Mouse (Mus musculus) heart, embryonic 11.5 days (tissue): ENCODE measurements at regions not wholly inside any gene's neighbourhood (a gene's known extent, or its start where the extent isn't known, plus 50 kb on each side); places are given as distances from the start of the nearest gene placed in this dataset.

ENCODE experiments used
- ATAC-seq: fragments of 200-750 bp; cut with Nextera tagmentation; replicated peaks from 2 replicates; pipeline ENCODE4 v1.8.0; 2017; ENCODE audit warnings: moderate library complexity; ENCODE audit not compliant: insufficient number of reproducible peaks, low FRiP score, low TSS enrichment
- H3K27ac ChIP-seq: fragments of 300-500 bp; sonication (generic); 2 replicates; pipeline ENCODE4 v1.5.1; 2014; ENCODE audit warnings: mild to moderate bottlenecking, low read depth, low read length
- H3K27me3 ChIP-seq: fragments of 300-500 bp; sonication (generic); 2 replicates; pipeline ENCODE4 v1.6.1; 2014; ENCODE audit warnings: mild to moderate bottlenecking, low read length, mixed read lengths; ENCODE audit not compliant: control insufficient read depth, insufficient read depth
- H3K36me3 ChIP-seq: fragments of 300-500 bp; sonication (generic); 2 replicates; pipeline ENCODE4 v1.6.1; 2014; ENCODE audit warnings: mild to moderate bottlenecking, low read length, moderate library complexity, mixed read lengths; ENCODE audit not compliant: control insufficient read depth, insufficient read depth
- H3K4me1 ChIP-seq: fragments of 300-500 bp; sonication (generic); 2 replicates; pipeline ENCODE4 v1.6.1; 2014; ENCODE audit warnings: low read length; ENCODE audit not compliant: control insufficient read depth, insufficient read depth
- H3K4me2 ChIP-seq: fragments of 300-500 bp; sonication (generic); 2 replicates; pipeline ENCODE4 v1.6.1; 2014; ENCODE audit warnings: mild to moderate bottlenecking, moderate library complexity
- H3K4me3 ChIP-seq: fragments of 300-500 bp; sonication (generic); 2 replicates; pipeline ENCODE4 v1.5.1; 2014; ENCODE audit warnings: low read depth, low read length
- H3K9ac ChIP-seq: fragments of 300-500 bp; sonication (generic); 2 replicates; pipeline ENCODE4 v1.6.1; 2014; ENCODE audit warnings: mild to moderate bottlenecking, low read depth, low read length, moderate library complexity
- H3K9me3 ChIP-seq: fragments of 300-500 bp; sonication (generic); replicated peaks from 2 replicates; pipeline ENCODE4 v1.6.1; 2016; ENCODE audit warnings: low read length; ENCODE audit not compliant: control insufficient read depth
- WGBS: fragments of 180-500 bp; shearing (Covaris S2); extraction: QIAGEN DNeasy Blood & Tissue Kit; methylation state at CpG from one replicate; pipeline ENCODE4 v1.1.7; 2014; ENCODE audit not compliant: insufficient replicate concordance; 5-methylcytosine and 5-hydroxymethylcytosine counted together

DNA sequence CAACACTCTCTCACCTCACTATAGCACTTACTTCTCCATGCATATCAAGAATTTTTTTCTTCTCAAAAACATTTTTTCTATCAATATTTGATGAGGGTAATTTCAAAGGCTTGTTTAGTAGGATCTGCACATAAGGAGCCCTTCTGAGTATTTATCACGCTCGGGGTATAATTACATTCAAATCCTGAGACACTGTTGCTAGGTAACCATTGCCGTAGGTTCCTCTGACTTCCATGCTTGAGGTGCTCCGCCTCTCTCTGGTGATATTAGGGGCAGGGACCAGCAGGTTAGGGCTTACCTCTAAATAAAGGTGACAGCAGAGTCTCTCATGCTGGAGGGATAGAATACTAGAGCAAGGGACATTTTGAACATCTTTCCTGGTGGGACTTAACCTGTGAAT, 54.4 kb upstream of the 9630041A04Rik start:
- Histone ChIP-seq H3K27me3 (no peaks in the 10 kb centered on the region), H3K4me1 (no peaks in the 10 kb centered on the region)

GRCm38 (mm10) chr9:101796718-101797117, 64.9 kb upstream of the 9630041A04Rik start:
- no peaks in the 10 kb centered on the region for H3K36me3 ChIP-seq
- no peak overlapping the region for H3K4me2 ChIP-seq
- H3K27me3 ChIP-seq: no peaks in the 10 kb centered on the region
- no peak overlapping the region for H3K27ac ChIP-seq
- no peak overlapping the region for H3K9ac ChIP-seq
- WGBS: 50% methylated on average over 1 of the region's 1 CpGs
- no peaks in the 10 kb centered on the region for H3K4me1 ChIP-seq
- H3K9me3 ChIP-seq: no peaks in the 10 kb centered on the region
- H3K4me3 ChIP-seq: no peak overlapping the region
- ATAC-seq: no peak

More for the DNA sequence above, 54.4 kb upstream of the 9630041A04Rik start:
- Histone ChIP-seq H3K4me3 (no peak overlapping the region), H3K9ac (no peak overlapping the region), H3K36me3 (no peaks in the 10 kb centered on the region), H3K9me3 (no peaks in the 10 kb centered on the region), H3K4me2 (no peak overlapping the region), H3K27ac (no peak overlapping the region)
- WGBS: 68% methylated on average over 4 of the region's 4 CpGs
- ATAC-seq: no peak

- Histone ChIP-seq H3K9me3 (no peaks in the 10 kb centered on the region), H3K4me1 (no peaks in the 10 kb centered on the region), H3K4me2 (no peak overlapping the region), H3K36me3 (no peaks in the 10 kb centered on the region), H3K27me3 (no peaks in the 10 kb centered on the region), H3K4me3 (no peak overlapping the region), H3K9ac (no peak overlapping the region), H3K27ac (no peak overlapping the region)
- ATAC-seq: no peak
- 58% methylated on average over 4 of the region's 4 CpGs for WGBS
These were observed 65.6 kb upstream of the 9630041A04Rik start for GRCm38 (mm10) chr9:101796063-101796462.

- ATAC-seq: no peak
- no peaks in the 10 kb centered on the region for H3K36me3 ChIP-seq
- H3K27me3 ChIP-seq: no peaks in the 10 kb centered on the region
- H3K4me3 ChIP-seq: no peak overlapping the region
- no peak overlapping the region for H3K27ac ChIP-seq
- WGBS: 70% methylated on average over 2 of the region's 2 CpGs
- H3K9ac ChIP-seq: no peak overlapping the region
- H3K4me1 ChIP-seq: no peaks in the 10 kb centered on the region
- no peaks in the 10 kb centered on the region for H3K9me3 ChIP-seq
- no peak overlapping the region for H3K4me2 ChIP-seq
These were observed 66.2 kb upstream of the 9630041A04Rik start for GRCm38 (mm10) chr9:101795436-101795835.

DNA sequence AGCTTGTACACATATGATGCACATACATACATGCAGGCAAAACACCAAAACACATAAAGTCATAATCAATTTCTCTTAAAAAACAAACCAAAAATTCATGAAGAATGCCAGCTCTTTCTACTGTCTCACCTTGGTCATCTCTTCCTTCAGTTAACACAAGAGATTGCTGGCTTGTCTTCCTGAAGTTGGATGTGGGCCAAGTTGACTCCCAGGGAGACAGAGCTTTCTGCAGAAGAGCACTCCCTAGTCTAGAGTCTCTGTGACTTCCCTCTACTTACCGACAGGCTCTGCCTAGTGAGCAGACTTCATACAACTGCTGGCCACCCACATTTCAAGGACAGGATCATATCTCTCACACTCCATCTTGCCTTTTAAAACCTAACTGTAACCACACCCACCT, 70.7 kb upstream of the 9630041A04Rik start:
- no peaks in the 10 kb centered on the region for H3K9me3 ChIP-seq
- H3K36me3 ChIP-seq: no peaks in the 10 kb centered on the region
- no peaks in the 10 kb centered on the region for H3K4me1 ChIP-seq
- H3K27me3 ChIP-seq: no peaks in the 10 kb centered on the region
- H3K27ac ChIP-seq: no peak overlapping the region
- no peak overlapping the region for H3K9ac ChIP-seq
- 69% methylated on average over 1 of the region's 1 CpGs for WGBS
- no peak overlapping the region for H3K4me3 ChIP-seq
- ATAC-seq: no peak
- no peak overlapping the region for H3K4me2 ChIP-seq

DNA sequence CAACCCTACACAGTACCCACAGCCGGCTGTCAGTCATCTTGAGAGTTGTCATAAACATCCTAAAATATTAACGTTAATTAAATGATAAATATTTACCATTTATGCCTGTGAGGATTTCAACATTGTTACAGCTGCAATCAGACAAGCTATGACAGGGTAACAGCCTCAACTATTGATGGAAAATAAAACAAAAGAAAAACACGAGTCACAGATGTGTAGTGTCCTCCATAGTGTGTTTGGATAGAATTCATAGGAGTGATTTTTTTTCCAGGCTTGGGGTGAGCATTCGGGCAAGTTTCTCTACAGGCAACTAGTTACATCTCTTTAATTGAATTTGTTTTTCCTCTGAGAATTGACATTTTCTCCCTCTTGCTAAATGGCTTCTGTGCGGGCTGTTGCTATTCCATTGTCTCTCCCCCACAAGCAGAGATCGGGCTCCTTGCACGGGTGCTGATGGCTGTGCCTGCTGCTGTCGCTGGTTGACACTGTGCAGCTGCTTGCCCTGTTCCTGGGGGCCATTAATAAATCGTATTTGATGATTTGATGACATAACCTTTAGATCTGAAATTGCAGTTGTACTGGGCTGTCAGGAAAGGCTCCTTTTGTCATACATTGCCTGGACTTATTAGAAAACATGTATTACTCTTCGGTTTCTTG, 120.6 kb upstream of the 9630041A04Rik start:
- Histone ChIP-seq H3K9ac (no peak overlapping the region), H3K27ac (no peak overlapping the region), H3K27me3 (no peaks in the 10 kb centered on the region), H3K36me3 (no peaks in the 10 kb centered on the region), H3K4me1 (no peaks in the 10 kb centered on the region), H3K4me3 (no peak overlapping the region), H3K4me2 (no peak overlapping the region), H3K9me3 (no peaks in the 10 kb centered on the region)
- ATAC-seq: no peak
- WGBS: 48% methylated on average over 10 of the region's 10 CpGs

DNA sequence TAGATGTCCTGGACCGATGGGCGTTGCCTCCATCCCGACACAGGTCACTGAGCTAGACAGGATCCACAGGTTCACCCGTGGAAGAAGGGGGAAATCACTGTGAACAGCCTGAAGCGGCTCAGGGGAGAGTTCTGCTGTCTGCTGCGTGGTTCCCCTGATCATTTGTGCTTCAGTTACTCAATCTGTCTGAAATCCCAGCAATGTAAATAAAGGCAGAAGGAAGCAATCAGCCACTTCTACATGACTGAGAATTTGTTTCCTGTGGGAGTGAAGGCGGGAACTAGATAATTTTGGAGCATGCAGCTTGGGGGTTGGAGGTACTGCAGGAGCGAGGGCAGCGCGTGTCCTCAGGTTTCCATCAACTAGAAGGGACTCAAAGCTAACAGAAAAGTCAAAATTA, 122.3 kb upstream of the 9630041A04Rik start:
- 46% methylated on average over 10 of the region's 10 CpGs for WGBS
- H3K4me1 ChIP-seq: no peaks in the 10 kb centered on the region
- H3K4me2 ChIP-seq: no peak overlapping the region
- H3K9me3 ChIP-seq: no peaks in the 10 kb centered on the region
- H3K27ac ChIP-seq: no peak overlapping the region
- no peak overlapping the region for H3K9ac ChIP-seq
- ATAC-seq: no peak
- H3K27me3 ChIP-seq: no peaks in the 10 kb centered on the region
- H3K36me3 ChIP-seq: no peaks in the 10 kb centered on the region
- no peak overlapping the region for H3K4me3 ChIP-seq

DNA sequence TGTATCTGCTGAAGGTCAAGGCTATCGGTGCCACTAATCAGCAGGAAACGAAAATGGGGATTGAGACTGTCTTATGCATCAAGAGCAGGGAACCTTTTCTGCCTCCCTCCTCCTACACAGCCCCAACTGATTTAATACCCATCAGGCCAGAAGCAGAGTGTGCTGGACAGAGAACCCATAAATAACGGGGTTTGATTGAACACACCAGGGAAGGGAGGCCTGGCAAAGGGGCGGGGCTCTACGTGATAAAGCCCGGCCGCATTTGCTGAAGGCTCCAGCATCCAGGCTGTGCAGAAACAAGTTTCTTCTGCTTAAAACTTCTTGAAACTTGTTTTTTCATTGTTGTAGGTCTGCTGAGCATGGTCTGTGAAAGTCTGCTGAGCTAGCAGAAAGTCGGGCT, 127.4 kb upstream of the 9630041A04Rik start:
- Histone ChIP-seq H3K9me3 (no peaks in the 10 kb centered on the region), H3K9ac (no peak overlapping the region), H3K4me3 (no peak overlapping the region), H3K27ac (no peak overlapping the region), H3K27me3 (no peaks in the 10 kb centered on the region), H3K4me1 (no peaks in the 10 kb centered on the region), H3K4me2 (no peak overlapping the region), H3K36me3 (no peaks in the 10 kb centered on the region)
- WGBS: 59% methylated on average over 8 of the region's 8 CpGs
- no peak for ATAC-seq

- H3K36me3 ChIP-seq: no peaks in the 10 kb centered on the region
- no peak for ATAC-seq
- no peak overlapping the region for H3K27ac ChIP-seq
- H3K4me2 ChIP-seq: no peak overlapping the region
- H3K4me3 ChIP-seq: no peak overlapping the region
- no peaks in the 10 kb centered on the region for H3K9me3 ChIP-seq
- no peaks in the 10 kb centered on the region for H3K4me1 ChIP-seq
- no peaks in the 10 kb centered on the region for H3K27me3 ChIP-seq
- H3K9ac ChIP-seq: no peak overlapping the region
- WGBS: 80% methylated on average over 14 of the region's 14 CpGs
These were observed 127.9 kb upstream of the 9630041A04Rik start for GRCm38 (mm10) chr9:101733611-101734225.
